Mouse (Mus musculus): ENCODE data around the gene Abca4.
"Not testable (repeated sequence)": the region's sequence is repeated elsewhere in the genome, so short reads cannot be mapped to it uniquely, and the experiment has no call there.

The Abca4 gene

DNA sequence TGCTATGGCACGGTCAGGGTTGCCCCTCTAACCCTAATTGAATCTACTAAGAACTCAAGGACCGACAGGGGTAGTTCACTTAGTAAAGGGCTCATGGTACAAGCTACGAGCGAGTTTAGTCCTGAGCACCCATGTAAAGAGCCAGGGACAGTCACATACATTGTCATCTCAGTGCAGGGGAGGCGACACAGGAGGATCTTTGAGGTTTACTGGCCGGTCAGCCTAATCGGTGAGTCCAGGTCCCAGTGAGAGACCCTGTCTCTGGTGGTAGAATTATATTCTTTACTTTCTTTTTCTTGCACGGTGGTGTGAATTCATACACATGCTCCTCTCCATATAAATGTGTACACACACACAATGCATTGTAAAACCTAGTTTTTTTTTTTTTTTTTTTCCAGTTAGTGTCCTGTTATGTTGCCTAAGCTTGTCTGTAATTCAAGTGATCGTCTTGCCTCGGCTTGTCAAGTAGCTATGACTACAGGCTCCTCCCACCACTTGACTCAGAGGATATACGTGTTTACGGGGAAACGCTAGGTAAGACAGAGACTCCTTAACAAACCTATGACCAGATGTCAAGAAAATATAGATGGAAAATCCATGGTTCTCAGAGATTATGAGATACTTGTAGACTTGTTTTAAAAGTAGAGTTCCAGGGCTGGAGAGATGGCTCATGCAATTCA, 167.3 kb downstream of the Abca4 start:
- DNase-seq: no peak

DNA sequence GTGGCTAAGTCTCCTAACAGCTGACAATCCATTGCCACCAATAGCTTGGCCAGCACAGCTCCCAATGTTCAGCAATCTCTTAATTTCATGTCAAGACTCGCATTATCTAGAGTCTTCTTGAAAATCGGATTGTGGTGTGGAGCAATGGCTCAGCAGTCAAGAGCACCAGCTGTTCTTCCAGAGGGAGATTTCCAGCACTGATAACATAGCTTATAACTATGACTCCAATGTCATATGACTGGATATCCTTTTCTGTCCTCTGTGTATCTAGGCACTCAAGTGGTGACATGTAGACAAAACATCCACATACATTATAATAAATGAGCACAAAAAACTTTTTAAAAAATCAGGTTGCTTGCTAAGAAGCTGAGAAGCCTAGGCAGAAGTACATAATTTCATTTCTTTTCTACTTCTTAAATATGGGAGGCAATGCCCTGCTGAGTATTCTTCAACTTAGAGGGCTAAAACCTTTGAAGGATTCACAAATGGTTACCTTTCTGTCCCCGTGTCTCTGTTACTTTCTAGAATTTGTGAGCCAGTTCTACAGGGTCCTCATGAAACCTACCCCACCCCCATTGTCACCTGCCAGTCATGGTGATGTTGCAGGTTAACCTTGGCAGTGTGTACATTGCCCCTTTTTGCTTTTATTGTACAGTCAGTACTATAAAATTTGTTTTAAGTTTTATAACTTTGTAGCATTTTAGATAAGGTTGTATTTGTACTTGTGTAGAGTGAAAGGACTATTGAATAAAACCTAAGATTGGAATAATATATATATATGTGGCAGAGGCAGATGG, 177.2 kb downstream of the Abca4 start:
- DNase-seq: no peak

DNA sequence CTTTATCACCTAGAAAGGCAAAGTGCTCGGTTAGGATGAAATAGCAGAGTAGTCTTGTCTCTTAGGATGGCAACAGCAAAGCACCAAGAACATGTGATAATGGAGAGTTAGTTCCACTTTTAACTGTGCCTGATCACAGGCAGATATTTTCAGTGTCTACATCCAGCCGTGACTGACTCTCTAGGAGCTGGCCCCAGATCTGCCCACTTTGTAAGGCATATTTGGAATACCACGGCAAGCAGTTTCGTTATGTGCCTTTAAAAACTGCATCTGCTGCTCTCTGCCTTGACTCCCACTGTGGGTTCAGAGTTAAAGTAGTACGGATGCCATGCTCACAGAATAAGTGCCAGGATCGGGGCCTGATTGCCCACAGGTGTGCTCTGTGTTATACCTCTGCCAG, 182.7 kb downstream of the Abca4 start:
- DNase-seq: not testable (repeated sequence)
